Mouse (Mus musculus) CH12.LX (cell line): Measurements from ENCODE around the gene Ubiad1. TPM values are rescaled to one million over a fixed set of nuclear protein-coding genes. Genes with fewer than 3 reads are reported as not detected.

ENCODE experiments used
- DNase-seq: peaks from one replicate; pipeline ENCODE4 v3.0.0-alpha.2; 2013; ENCODE audit errors: extremely low read depth
- H3K27ac ChIP-seq: 2 replicates; pipeline ENCODE4 v1.5.1; 2012; ENCODE audit warnings: low read depth, mild to moderate bottlenecking, control low read depth, moderate library complexity; ENCODE audit not compliant: insufficient read depth
- H3K27me3 ChIP-seq: replicated peaks from 2 replicates; pipeline ENCODE3; 2012; ENCODE audit warnings: inconsistent platforms
- H3K36me3 ChIP-seq, 2 experiments: replicated peaks in 1 of 2; 2 replicates each; pipeline versions ENCODE3 to v1.6.1; 2012; ENCODE audit warnings: inconsistent platforms in 1 of 2, low read length in 1 of 2, mild to moderate bottlenecking in 1 of 2, mixed read lengths in 1 of 2, moderate library complexity in 1 of 2; ENCODE audit not compliant: control insufficient read depth in 1 of 2, insufficient read depth in 1 of 2
- H3K4me1 ChIP-seq, 2 experiments: 2 replicates each; pipeline ENCODE4 v1.6.1; 2012; ENCODE audit warnings: inconsistent platforms in 1 of 2, moderate library complexity in 1 of 2; ENCODE audit not compliant: insufficient read depth in 2 of 2, control insufficient read depth in 1 of 2
- H3K4me2 ChIP-seq: 2 replicates; pipeline ENCODE4 v1.6.1; 2012; ENCODE audit warnings: low read depth, mild to moderate bottlenecking, control low read depth; ENCODE audit not compliant: poor library complexity, insufficient read depth, severe bottlenecking
- H3K4me3 ChIP-seq, 3 experiments: fragments of 150-350 bp in 1 of 3; sonication (generic) in 1 of 3; replicated peaks in 1 of 3; 2 replicates each; pipeline versions ENCODE3 to v1.5.1; 2011 to 2012; ENCODE audit warnings: low read depth in 2 of 3, low read length in 2 of 3, mild to moderate bottlenecking in 2 of 3, moderate library complexity in 2 of 3, control low read depth in 1 of 3, improper control_type of control experiment in 1 of 3, inconsistent platforms in 1 of 3, mixed read lengths in 1 of 3; ENCODE audit not compliant: poor library complexity in 1 of 3
- H3K79me2 ChIP-seq: replicated peaks from 2 replicates; pipeline ENCODE4 v1.6.1; 2012; ENCODE audit warnings: mild to moderate bottlenecking, moderate library complexity; ENCODE audit not compliant: control insufficient read depth, poor library complexity, insufficient read depth, severe bottlenecking; ENCODE audit errors: extremely low read depth
- H3K9ac ChIP-seq: 2 replicates; pipeline ENCODE4 v1.6.1; 2012; ENCODE audit warnings: low read depth, mild to moderate bottlenecking, control low read depth, moderate library complexity; ENCODE audit not compliant: insufficient read depth
- H3K9me3 ChIP-seq: replicated peaks from 2 replicates; pipeline ENCODE3; 2012; ENCODE audit warnings: low read length, inconsistent platforms, mixed read lengths
- BHLHE40 ChIP-seq: IDR thresholded peaks from 2 replicates; pipeline ENCODE4 v1.6.1; 2011; ENCODE audit warnings: mild to moderate bottlenecking, low read depth, low read length, improper control_type of control experiment
- CHD2 ChIP-seq: IDR thresholded peaks from 2 replicates; pipeline ENCODE4 v1.6.1; 2011; ENCODE audit warnings: low read length, improper control_type of control experiment
- CTCF ChIP-seq, 2 experiments: IDR thresholded peaks in 1 of 2; conservative IDR thresholded peaks in 1 of 2; 2 replicates each; pipeline ENCODE4 v1.5.1; 2011 to 2012; ENCODE audit warnings: low read depth in 2 of 2, low read length in 2 of 2, improper control_type of control experiment in 1 of 2, inconsistent platforms in 1 of 2, mild to moderate bottlenecking in 1 of 2, moderate library complexity in 1 of 2
- E2F4 ChIP-seq: IDR thresholded peaks from 2 replicates; pipeline ENCODE4 v1.6.1; 2011; ENCODE audit warnings: low read depth, low read length, improper control_type of control experiment; ENCODE audit not compliant: insufficient replicate concordance
- ETS1 ChIP-seq: conservative IDR thresholded peaks from 2 replicates; pipeline ENCODE4 v1.6.1; 2012; ENCODE audit warnings: low read depth, mild to moderate bottlenecking, inconsistent platforms, low read length, improper control_type of control experiment, moderate library complexity
- GABPA ChIP-seq: IDR thresholded peaks from 2 replicates; pipeline ENCODE4 v1.6.1; 2012; ENCODE audit warnings: low read depth, low read length, improper control_type of control experiment, inconsistent platforms; ENCODE audit not compliant: insufficient replicate concordance
- HCFC1 ChIP-seq: IDR thresholded peaks from 2 replicates; pipeline ENCODE4 v1.6.1; 2012; ENCODE audit warnings: low read depth, mild to moderate bottlenecking, inconsistent platforms, low read length, improper control_type of control experiment
- JUND ChIP-seq: conservative IDR thresholded peaks from 2 replicates; pipeline ENCODE4 v1.6.1; 2011; ENCODE audit warnings: low read depth, low read length, improper control_type of control experiment
- MAZ ChIP-seq: IDR thresholded peaks from 2 replicates; pipeline ENCODE4 v1.6.1; 2012; ENCODE audit warnings: low read depth, mild to moderate bottlenecking, inconsistent platforms, low read length, improper control_type of control experiment, moderate library complexity
- MEF2A ChIP-seq: IDR thresholded peaks from 2 replicates; pipeline ENCODE4 v1.6.1; 2014; ENCODE audit warnings: low read depth, mild to moderate bottlenecking, inconsistent platforms, low read length, improper control_type of control experiment, borderline replicate concordance
- NRF1 ChIP-seq: IDR thresholded peaks from 2 replicates; pipeline ENCODE4 v1.6.1; 2014; ENCODE audit warnings: low read depth, mild to moderate bottlenecking, inconsistent platforms, low read length, improper control_type of control experiment, moderate library complexity
- PAX5 ChIP-seq: IDR thresholded peaks from 2 replicates; pipeline ENCODE4 v1.6.1; 2012; ENCODE audit warnings: low read length, inconsistent platforms, mixed read lengths
- RAD21 ChIP-seq: IDR thresholded peaks from 2 replicates; pipeline ENCODE4 v1.6.1; 2011; ENCODE audit warnings: low read depth, mild to moderate bottlenecking, low read length, improper control_type of control experiment, moderate library complexity
- SMC3 ChIP-seq: IDR thresholded peaks from 2 replicates; pipeline ENCODE4 v1.6.1; 2011; ENCODE audit warnings: low read depth, low read length, improper control_type of control experiment
- UBTF ChIP-seq: IDR thresholded peaks from 2 replicates; pipeline ENCODE4 v1.6.1; 2012; ENCODE audit warnings: low read depth, mild to moderate bottlenecking, inconsistent platforms, low read length, improper control_type of control experiment, moderate library complexity
- USF2 ChIP-seq: conservative IDR thresholded peaks from 2 replicates; pipeline ENCODE4 v1.6.1; 2011; ENCODE audit warnings: low read depth, low read length, improper control_type of control experiment
- ZC3H11A ChIP-seq: IDR thresholded peaks from 2 replicates; pipeline ENCODE4 v1.6.1; 2012; ENCODE audit warnings: low read depth, mild to moderate bottlenecking, inconsistent platforms, low read length, improper control_type of control experiment
- ZMIZ1 ChIP-seq: IDR thresholded peaks from 2 replicates; pipeline ENCODE4 v1.6.1; 2012; ENCODE audit warnings: low read depth, mild to moderate bottlenecking, inconsistent platforms, low read length, improper control_type of control experiment
- ZNF384 ChIP-seq: IDR thresholded peaks from 2 replicates; pipeline ENCODE4 v1.6.1; 2012; ENCODE audit warnings: low read depth, low read length, improper control_type of control experiment, inconsistent platforms
- dilution Hi-C: fragments of 300-500 bp; cut with MboI; formaldehyde crosslinking; loops from 2 replicates; pipeline ENCODE4 v1.14.3; 2020; ENCODE audit warnings: low sequenced_read_pairs; ENCODE audit not compliant: extremely low pct_unique_long_range_greater_than_20kb, extremely low pct_ligation_motif_present
- in situ Hi-C: fragments of 300-500 bp; cut with MboI; formaldehyde crosslinking; loops from 3 replicates; pipeline ENCODE4 v1.14.3; 2019; ENCODE audit warnings: low sequenced_read_pairs, low pct_ligation_motif_present, low pct_unique_long_range_greater_than_20kb, mixed read lengths
- polyA plus RNA-seq: library from polyadenylated mRNA; unstranded; fragments of >175 nt; gene quantifications from 2 replicates; pipeline ENCODE4 v1.2.1, GENCODE M21; 2012; ENCODE audit warnings: low read depth; ENCODE audit not compliant: insufficient read length
- total RNA-seq, 2 experiments: library from RNA; depleted of rRNA; stranded (reverse); fragments of 300-350 nt in 1 of 2; fragments of >200 nt in 1 of 2; gene quantifications; 2 replicates each; pipeline ENCODE4 v1.2.3; 2012 to 2014

Ubiad1 gene
- total and polyA plus RNA-seq, 3 experiments = 20.5 to 21.9 (median 20.9) TPM

DNA sequence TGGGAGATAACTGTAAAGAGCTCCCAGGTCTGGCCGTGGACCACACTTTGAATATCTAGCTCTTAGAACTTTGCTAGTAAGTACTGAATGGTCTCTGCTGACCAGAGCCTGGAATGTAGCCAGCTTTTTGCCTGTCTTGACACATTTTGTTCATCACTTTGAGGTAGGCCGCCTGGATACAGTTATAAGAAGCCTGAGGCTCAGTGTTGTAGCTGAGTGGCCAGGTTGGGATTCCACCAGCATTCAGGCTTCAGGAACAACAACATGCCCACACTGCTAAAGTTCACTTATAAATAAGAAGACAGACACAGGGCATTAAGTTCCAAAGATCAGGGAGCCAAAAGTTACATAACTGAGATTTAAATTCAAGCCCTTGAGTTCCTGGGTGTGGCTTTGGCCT, 43.3 kb upstream of the Ubiad1 start:
- H3K27ac ChIP-seq = no peak overlapping the region

DNA sequence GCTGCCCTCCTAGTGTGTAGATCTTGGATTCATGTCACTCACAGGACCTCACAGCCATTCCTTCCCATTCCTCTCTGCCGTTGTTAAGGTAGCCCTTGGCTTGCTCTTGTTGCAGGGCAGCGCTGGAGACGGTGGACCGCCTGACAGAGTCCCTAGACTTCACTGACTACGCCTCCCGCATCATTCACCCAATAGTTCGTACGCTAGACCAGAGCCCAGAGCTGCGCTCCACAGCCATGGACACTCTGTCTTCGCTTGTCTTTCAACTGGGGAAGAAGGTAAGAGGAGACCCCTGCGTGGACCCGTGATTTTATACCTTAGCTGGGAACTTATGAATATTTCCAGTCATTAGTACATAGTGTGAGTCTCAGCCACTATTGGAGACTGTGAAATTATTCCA, 39.9 kb upstream of the Ubiad1 start:
- Histone ChIP-seq H3K36me3 (peaks cover 68 to 93% of the 10 kb centered on the region in 2 experiments), H3K79me2 (no peaks in the 10 kb centered on the region), H3K27me3 (no peaks in the 10 kb centered on the region), H3K9ac (no peak overlapping the region), H3K9me3 (no peaks in the 10 kb centered on the region), H3K4me1 (peaks cover 3 to 16% of the 10 kb centered on the region in 2 experiments; a peak in 3 of 4 replicates), H3K4me2 (no peak overlapping the region), H3K4me3 (no peak overlapping the region), H3K27ac (no peak overlapping the region)
- no peak for DNase-seq
- TF ChIP-seq MEF2A (no peak), SMC3 (no peak), NRF1 (no peak)
- dilution Hi-C loops (no loop called here), in situ Hi-C loops (no loop called here)

More for the DNA sequence above, 43.3 kb upstream of the Ubiad1 start:
- in situ Hi-C loops = no loop called here
- Histone ChIP-seq H3K79me2 (no peaks in the 10 kb centered on the region), H3K4me3 (no peak overlapping the region), H3K4me2 (no peak overlapping the region), H3K9me3 (no peaks in the 10 kb centered on the region), H3K9ac (no peak overlapping the region), H3K27me3 (no peaks in the 10 kb centered on the region), H3K4me1 (peaks cover 0 to 4% of the 10 kb centered on the region in 2 experiments; a peak in 1 of 4 replicates), H3K36me3 (peaks cover 78 to 95% of the 10 kb centered on the region in 2 experiments)
- no peak for DNase-seq
- TF ChIP-seq ZC3H11A (no peak), RAD21 (no peak), NRF1 (no peak), E2F4 (no peak), SMC3 (no peak), ETS1 (no peak), ZMIZ1 (no peak), UBTF (no peak), USF2 (no peak), ZNF384 (no peak), BHLHE40 (no peak), HCFC1 (no peak), CHD2 (no peak), CTCF (conservative IDR thresholded peaks at IDR 0.05 in 1 of 2, IDR thresholded peaks at IDR 0.05 in 1 of 2; ENCODE audit: low read depth in 2 of 2, low read length in 2 of 2) (no peak), JUND (no peak), MAZ (no peak), PAX5 (no peak), GABPA (no peak)
- dilution Hi-C loops = no loop called here
